Mouse (Mus musculus) forebrain, postnatal 0 days (tissue): ENCODE results near the gene Elf2. TPM values are rescaled to one million over a fixed set of nuclear protein-coding genes. Genes with fewer than 3 reads are reported as not detected.

Experiments
- ATAC-seq: fragments of 200-750 bp; cut with Nextera tagmentation; 2 replicates; pipeline ENCODE4 v1.8.0; 2017; ENCODE audit warnings: mild to moderate bottlenecking, moderate library complexity
- DNase-seq: peaks from one replicate; pipeline ENCODE4 v3.0.0-alpha.2; 2015
- H3K27ac ChIP-seq: fragments of 300-500 bp; sonication (generic); 2 replicates; pipeline ENCODE4 v1.5.1; 2014; ENCODE audit warnings: low read depth, mild to moderate bottlenecking, antibody characterized with exemption, low read length, moderate library complexity, mixed read lengths
- H3K27me3 ChIP-seq: fragments of 300-500 bp; sonication (generic); 2 replicates; pipeline ENCODE4 v1.6.1; 2014; ENCODE audit warnings: mild to moderate bottlenecking, low read length, mixed read lengths; ENCODE audit not compliant: insufficient read depth
- H3K36me3 ChIP-seq: fragments of 300-500 bp; sonication (generic); 2 replicates; pipeline ENCODE4 v1.6.1; 2014; ENCODE audit warnings: mild to moderate bottlenecking, moderate library complexity; ENCODE audit not compliant: insufficient read depth
- H3K4me1 ChIP-seq: fragments of 300-500 bp; sonication (generic); 2 replicates; pipeline ENCODE4 v1.6.1; 2014; ENCODE audit warnings: antibody characterized with exemption; ENCODE audit not compliant: insufficient read depth
- H3K4me2 ChIP-seq: fragments of 300-500 bp; sonication (generic); 2 replicates; pipeline ENCODE4 v1.6.1; 2014; ENCODE audit warnings: low read depth, mild to moderate bottlenecking, moderate library complexity
- H3K4me3 ChIP-seq: fragments of 300-500 bp; sonication (generic); 2 replicates; pipeline ENCODE4 v1.5.1; 2014; ENCODE audit warnings: low read depth, low read length, mixed read lengths
- H3K9ac ChIP-seq: fragments of 300-500 bp; sonication (generic); 2 replicates; pipeline ENCODE4 v1.6.1; 2014; ENCODE audit warnings: mild to moderate bottlenecking
- H3K9me3 ChIP-seq: fragments of 300-500 bp; sonication (generic); 2 replicates; pipeline ENCODE4 v1.6.1; 2016; ENCODE audit warnings: low read length
- CTCF ChIP-seq: sonication (generic); IDR thresholded peaks from 2 replicates; pipeline ENCODE4 v1.5.1; 2016; ENCODE audit warnings: antibody characterized with exemption, control low read depth, low read depth
- WGBS: fragments of 180-500 bp; shearing (Covaris S2); extraction: QIAGEN DNeasy Blood & Tissue Kit; methylation state at CpG from one replicate; pipeline ENCODE4 v1.1.7; 2014; 5-methylcytosine and 5-hydroxymethylcytosine counted together
- polyA plus RNA-seq: library from polyadenylated mRNA; unstranded; fragments of >200 nt; fragmentation: Nextera tagmentation; extraction: Ambion mirVana; gene quantifications from 2 replicates; pipeline ENCODE4 v1.2.1, GENCODE M21; 2015
- total RNA-seq: library from RNA; depleted of rRNA; stranded (reverse); fragments of >200 nt; gene quantifications from 2 replicates; pipeline ENCODE4 v1.2.3, GENCODE M21; 2014

Gene Elf2
- total and polyA plus RNA-seq, 2 experiments from 2014 or later = 26.4 to 83.9 TPM

- Histone ChIP-seq H3K4me3 (no peak overlapping the region), H3K9me3 (no peaks in the 10 kb centered on the region), H3K4me2 (no peak overlapping the region), H3K27ac (no peak overlapping the region), H3K4me1 (no peaks in the 10 kb centered on the region), H3K36me3 (no peaks in the 10 kb centered on the region), H3K27me3 (no peaks in the 10 kb centered on the region), H3K9ac (no peak overlapping the region)
- ATAC-seq (no peak), DNase-seq (no peak)
- 95% methylated on average over 4 of the region's 4 CpGs for WGBS
- no peak for TF ChIP-seq CTCF
Observed at GRCm38 (mm10) chr3:51281727-51282126, 58.7 kb downstream of the Elf2 start.

GRCm38 (mm10) chr3:51278433-51278832 lies 62.0 kb downstream of the Elf2 start:
- Histone ChIP-seq H3K4me1 (no peaks in the 10 kb centered on the region), H3K9ac (no peak overlapping the region), H3K36me3 (no peaks in the 10 kb centered on the region), H3K4me3 (no peak overlapping the region), H3K27ac (no peak overlapping the region), H3K9me3 (no peaks in the 10 kb centered on the region), H3K4me2 (no peak overlapping the region), H3K27me3 (no peaks in the 10 kb centered on the region)
- ATAC-seq (no peak), DNase-seq (no peak)
- WGBS = 78% methylated on average over 4 of the region's 4 CpGs
- TF ChIP-seq CTCF = no peak

- no peaks in the 10 kb centered on the region for H3K4me1 ChIP-seq
- TF ChIP-seq CTCF = peak; percentile 17; the same call in 1 of the 2 replicates
- no peaks in the 10 kb centered on the region for H3K9me3 ChIP-seq
- H3K27me3 ChIP-seq = no peaks in the 10 kb centered on the region
- H3K4me3 ChIP-seq = peak overlapping the region; percentile 95
- peak overlapping the region; percentile 94 for H3K27ac ChIP-seq
- H3K9ac ChIP-seq = peak overlapping the region; percentile 78
- H3K4me2 ChIP-seq = peak overlapping the region; percentile 58
- H3K36me3 ChIP-seq = no peaks in the 10 kb centered on the region
- under 1% methylated on average over 74 of the region's 75 CpGs for WGBS
- peak; percentile 83 for DNase-seq
- ATAC-seq = peak; percentile 52
Observed at GRCm38 (mm10) chr3:51277201-51278150, 63.0 kb downstream of the Elf2 start.

- WGBS = under 1% methylated on average over 74 of the region's 93 CpGs
- no peak for TF ChIP-seq CTCF
- no peaks in the 10 kb centered on the region for H3K4me1 ChIP-seq
- H3K4me2 ChIP-seq = peak overlapping the region; percentile 58
- peak overlapping the region; percentile 95 for H3K4me3 ChIP-seq
- H3K9ac ChIP-seq = peak overlapping the region; percentile 78
- H3K27ac ChIP-seq = peak overlapping the region; percentile 94
- H3K9me3 ChIP-seq = no peaks in the 10 kb centered on the region
- H3K36me3 ChIP-seq = no peaks in the 10 kb centered on the region
- ATAC-seq (peak; percentile 13), DNase-seq (peak; percentile 49)
- H3K27me3 ChIP-seq = no peaks in the 10 kb centered on the region
Observed at GRCm38 (mm10) chr3:51276421-51277111, 63.9 kb downstream of the Elf2 start.

GRCm38 (mm10) chr3:51275956-51276398 lies 64.5 kb downstream of the Elf2 start:
- H3K4me2 ChIP-seq = peak overlapping the region; percentile 58
- H3K27ac ChIP-seq = peak overlapping the region; percentile 94
- H3K9me3 ChIP-seq = no peaks in the 10 kb centered on the region
- 1% methylated on average over 33 of the region's 33 CpGs for WGBS
- no peak for TF ChIP-seq CTCF
- peak overlapping the region; percentile 95 for H3K4me3 ChIP-seq
- no peaks in the 10 kb centered on the region for H3K4me1 ChIP-seq
- peak overlapping the region; percentile 78 for H3K9ac ChIP-seq
- no peaks in the 10 kb centered on the region for H3K36me3 ChIP-seq
- DNase-seq (peak; percentile 99), ATAC-seq (peak; percentile 99)
- no peaks in the 10 kb centered on the region for H3K27me3 ChIP-seq

- DNase-seq (no peak), ATAC-seq (no peak)
- 73% methylated on average over 12 of the region's 12 CpGs for whole genome bisulfite sequencing
Observed at GRCm38 (mm10) chr3:51270069-51270817, 70.2 kb downstream of the Elf2 start.

More at GRCm38 (mm10) chr3:51270069-51270817, 70.2 kb downstream of the Elf2 start:
- Histone ChIP-seq H3K9ac (no peak overlapping the region), H3K4me2 (no peak overlapping the region), H3K9me3 (no peaks in the 10 kb centered on the region), H3K27ac (no peak overlapping the region), H3K27me3 (no peaks in the 10 kb centered on the region), H3K36me3 (peaks cover 3% of the 10 kb centered on the region; the same call in 1 of the 2 replicates), H3K4me3 (no peak overlapping the region), H3K4me1 (no peaks in the 10 kb centered on the region)
- TF ChIP-seq CTCF = no peak
